Mouse (Mus musculus) liver, embryonic 14.5 days (tissue): ENCODE results near the gene Pde4d. TPM values are rescaled to one million over a fixed set of nuclear protein-coding genes. Genes with fewer than 3 reads are reported as not detected.

Source experiments
- ATAC-seq: fragments of 200-750 bp; cut with Nextera tagmentation; 2 replicates; pipeline ENCODE4 v1.8.0; 2017; ENCODE audit warnings: moderate number of reproducible peaks, mild to moderate bottlenecking, moderate library complexity; ENCODE audit not compliant: insufficient read depth
- DNase-seq, 3 experiments: peaks; one replicate each; pipeline ENCODE4 v3.0.0-alpha.2; 2012 to 2013; ENCODE audit warnings: low read depth in 3 of 3, low spot score in 3 of 3
- H3K27ac ChIP-seq: fragments of 300-500 bp; sonication (generic); 2 replicates; pipeline ENCODE4 v1.5.1; 2014; ENCODE audit warnings: moderate library complexity, mild to moderate bottlenecking, control low read depth, inconsistent platforms
- H3K27me3 ChIP-seq: fragments of 300-500 bp; sonication (generic); 2 replicates; pipeline ENCODE4 v1.6.1; 2014; ENCODE audit warnings: mild to moderate bottlenecking, low read length, moderate library complexity; ENCODE audit not compliant: control insufficient read depth, insufficient read depth
- H3K36me3 ChIP-seq: fragments of 300-500 bp; sonication (generic); replicated peaks from 2 replicates; pipeline ENCODE4 v1.6.1; 2014; ENCODE audit warnings: low read depth; ENCODE audit not compliant: control insufficient read depth, insufficient read depth
- H3K4me1 ChIP-seq, 2 experiments: fragments of 200-500 bp in 1 of 2; fragments of 300-500 bp in 1 of 2; sonication (generic) in 1 of 2; replicated peaks; 2 replicates each; pipeline ENCODE4 v1.6.1; 2012 to 2014; ENCODE audit warnings: antibody characterized with exemption in 1 of 2, inconsistent platforms in 1 of 2, low read length in 1 of 2; ENCODE audit not compliant: control insufficient read depth in 2 of 2, insufficient read depth in 2 of 2
- H3K4me2 ChIP-seq: fragments of 300-500 bp; sonication (generic); 2 replicates; pipeline ENCODE4 v1.6.1; 2014; ENCODE audit warnings: low read depth, mild to moderate bottlenecking, control low read depth, moderate library complexity
- H3K4me3 ChIP-seq, 2 experiments: fragments of 200-500 bp in 1 of 2; fragments of 300-500 bp in 1 of 2; sonication (generic) in 1 of 2; 2 replicates each; pipeline ENCODE4 v1.5.1; 2012 to 2014; ENCODE audit warnings: low read depth in 2 of 2, low read length in 2 of 2, mild to moderate bottlenecking in 2 of 2, control low read depth in 1 of 2, inconsistent platforms in 1 of 2, moderate library complexity in 1 of 2; ENCODE audit not compliant: insufficient read depth in 1 of 2
- H3K9ac ChIP-seq: fragments of 300-500 bp; sonication (generic); replicated peaks from 2 replicates; pipeline ENCODE4 v1.6.1; 2014; ENCODE audit warnings: mild to moderate bottlenecking, control low read depth, moderate library complexity
- H3K9me3 ChIP-seq: fragments of 300-500 bp; sonication (generic); 2 replicates; pipeline ENCODE4 v1.6.1; 2016; ENCODE audit warnings: low read length, mixed read lengths; ENCODE audit not compliant: control insufficient read depth
- CTCF ChIP-seq: IDR thresholded peaks from 2 replicates; pipeline ENCODE4 v1.5.1; 2016; ENCODE audit warnings: antibody characterized with exemption, low read depth, control low read depth
- EP300 ChIP-seq: IDR thresholded peaks from 2 replicates; pipeline ENCODE4 v1.6.1; 2016; ENCODE audit warnings: antibody characterized with exemption, low read depth
- WGBS: fragments of 180-500 bp; shearing (Covaris S2); extraction: QIAGEN DNeasy Blood & Tissue Kit; methylation state at CpG from one replicate; pipeline ENCODE4 v1.1.7; 2014; ENCODE audit not compliant: insufficient replicate concordance; 5-methylcytosine and 5-hydroxymethylcytosine counted together
- microRNA counts: library from miRNA; unstranded; fragments of <30 nt; microRNA quantifications from one replicate; lab custom pipeline; 2016
- microRNA-seq: library from miRNA; unstranded; fragments of <30 nt; microRNA quantifications from one replicate; pipeline ENCODE4, GENCODE M21; 2016
- polyA plus RNA-seq, 2 experiments: library from polyadenylated mRNA; depleted of rRNA in 1 of 2; stranded (reverse) in 1 of 2; unstranded in 1 of 2; fragments of >200 nt; fragmentation: Nextera tagmentation in 1 of 2; extraction: Ambion mirVana in 1 of 2; gene quantifications; 2 replicates each; pipeline versions ENCODE4 v1.2.1 to v1.2.3; 2012 to 2014

Pde4d gene
- polyA plus RNA-seq, 2 experiments, result 4.9 to 8.6 TPM

DNA sequence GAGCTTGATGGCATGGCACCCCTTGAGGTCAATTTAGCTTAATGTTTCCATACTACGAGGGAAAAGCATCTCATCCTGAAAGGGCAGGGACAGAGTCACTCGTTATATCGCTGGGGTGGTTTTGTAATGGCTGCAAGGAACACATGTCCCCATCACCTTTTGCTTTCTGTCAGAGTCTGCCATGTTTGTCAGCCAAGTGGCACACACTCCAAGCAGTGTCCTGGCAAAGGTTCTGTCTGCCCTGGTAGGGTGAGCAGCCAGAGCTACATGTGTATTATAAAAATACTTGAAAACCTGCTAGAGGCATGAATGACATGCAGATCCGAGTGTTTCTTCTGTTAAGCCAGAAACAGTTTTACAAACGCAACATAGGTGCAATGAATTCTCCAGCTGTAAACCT is 1535.7 kb downstream of the Pde4d start:
- ATAC-seq, result no peak
- no peaks in the 10 kb centered on the region for H3K9me3 ChIP-seq
- H3K4me2 ChIP-seq, result no peak overlapping the region
- DNase-seq, result no peak
- H3K4me3 ChIP-seq, result no peak overlapping the region
- no peak for TF ChIP-seq CTCF
- no peak for TF ChIP-seq EP300
- 73% methylated on average over 5 of the region's 5 CpGs for WGBS
- H3K27me3 ChIP-seq, result no peaks in the 10 kb centered on the region
- H3K27ac ChIP-seq, result no peak overlapping the region
- no peaks in the 10 kb centered on the region for H3K36me3 ChIP-seq
- no peaks in the 10 kb centered on the region for H3K4me1 ChIP-seq
- H3K9ac ChIP-seq, result no peak overlapping the region

DNA sequence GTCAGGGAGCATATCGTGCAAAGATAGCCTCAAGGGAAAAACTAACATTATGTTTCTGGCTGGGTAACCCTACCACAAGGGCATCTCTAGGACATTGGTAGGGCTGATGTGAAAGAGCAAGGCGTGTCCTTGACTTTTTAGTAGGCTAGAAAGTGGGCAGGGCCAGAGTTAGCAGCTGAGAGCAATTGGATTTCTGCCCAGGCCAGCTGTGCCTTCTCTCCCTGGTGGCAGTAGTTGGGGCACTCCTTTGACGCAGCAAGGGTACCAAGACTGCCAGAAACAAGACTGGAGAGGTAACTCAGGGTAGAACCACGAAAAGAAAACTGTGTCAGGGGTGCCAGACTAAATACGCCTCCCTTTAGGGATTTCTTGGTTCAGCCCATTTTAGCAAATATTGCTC is 1536.1 kb downstream of the Pde4d start:
- ATAC-seq (no peak), DNase-seq (no peak)
- 48% methylated on average over 5 of the region's 5 CpGs for WGBS
- TF ChIP-seq CTCF (no peak), EP300 (no peak)
- Histone ChIP-seq H3K36me3 (no peaks in the 10 kb centered on the region), H3K4me3 (no peak overlapping the region), H3K4me2 (no peak overlapping the region), H3K9ac (no peak overlapping the region), H3K4me1 (no peaks in the 10 kb centered on the region), H3K9me3 (no peaks in the 10 kb centered on the region), H3K27me3 (no peaks in the 10 kb centered on the region), H3K27ac (no peak overlapping the region)

DNA sequence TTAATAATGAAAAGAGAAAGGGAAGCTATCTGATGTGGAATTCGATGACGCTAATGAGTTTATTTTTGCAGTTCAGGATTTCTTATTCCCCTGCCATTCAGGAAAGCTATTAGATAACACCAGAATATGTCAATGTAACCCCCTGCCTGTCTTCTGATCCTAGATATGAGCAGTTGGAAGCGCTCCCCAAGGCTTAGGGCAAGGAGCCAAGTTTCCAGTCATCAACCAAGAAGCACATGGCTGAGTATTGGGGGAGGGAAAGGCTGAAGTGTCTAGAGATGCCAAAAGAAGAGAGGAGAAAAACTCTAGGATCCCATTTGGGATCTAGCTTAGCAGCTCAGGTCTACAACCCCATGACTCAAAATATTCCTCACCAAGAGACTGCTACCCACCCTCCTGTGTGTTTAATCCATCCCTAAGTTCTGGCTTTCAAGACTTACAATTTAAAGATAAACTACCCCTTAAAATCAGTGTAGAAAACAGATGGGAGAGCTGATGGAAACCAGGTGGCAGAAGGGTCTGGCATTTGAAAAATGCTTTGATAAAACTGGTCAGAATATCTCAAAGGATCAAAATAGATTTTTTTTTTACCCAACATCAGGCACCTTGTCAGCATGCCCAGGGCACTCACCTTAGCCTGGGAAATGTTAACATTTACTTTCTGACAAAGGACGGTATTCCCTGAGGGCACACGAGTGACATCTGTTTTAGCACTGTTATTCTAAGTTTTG is 1543.2 kb downstream of the Pde4d start:
- WGBS, result 59% methylated on average over 5 of the region's 5 CpGs
- Histone ChIP-seq H3K4me1 (no peaks in the 10 kb centered on the region), H3K4me3 (no peak overlapping the region), H3K27me3 (no peaks in the 10 kb centered on the region), H3K9me3 (no peaks in the 10 kb centered on the region), H3K9ac (no peak overlapping the region), H3K27ac (no peak overlapping the region), H3K4me2 (no peak overlapping the region), H3K36me3 (no peaks in the 10 kb centered on the region)
- ATAC-seq, result no peak
- no peak for DNase-seq
- TF ChIP-seq EP300 (no peak), CTCF (no peak)

DNA sequence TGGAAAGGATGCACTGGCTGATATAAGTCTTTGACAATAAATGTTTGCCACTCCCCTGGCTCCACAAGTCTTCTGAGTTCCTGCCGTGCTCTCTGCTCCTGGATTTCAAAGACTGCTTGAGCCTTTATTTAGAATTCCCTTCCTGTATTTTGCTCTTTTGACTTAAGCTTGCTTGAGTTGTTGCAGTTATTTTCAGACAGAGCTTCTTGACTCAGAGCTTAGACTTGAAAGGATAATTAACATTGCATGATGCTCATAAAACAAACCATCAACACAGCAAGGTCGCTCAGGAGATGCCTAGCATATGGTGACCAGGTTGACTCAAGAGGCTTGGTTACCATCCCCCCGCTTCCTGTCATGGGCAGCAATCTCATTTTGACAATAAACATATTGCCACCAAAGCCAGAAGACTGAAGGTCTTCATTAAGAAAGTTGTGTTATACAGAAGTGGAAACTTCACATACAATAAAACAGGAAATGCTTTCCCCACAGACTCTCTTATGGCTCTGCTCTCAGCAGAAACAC is 1544.6 kb downstream of the Pde4d start:
- WGBS, result 40% methylated on average over 3 of the region's 3 CpGs
- no peak for TF ChIP-seq EP300
- no peak for TF ChIP-seq CTCF
- H3K9me3 ChIP-seq, result no peaks in the 10 kb centered on the region
- H3K27me3 ChIP-seq, result no peaks in the 10 kb centered on the region
- H3K36me3 ChIP-seq, result no peaks in the 10 kb centered on the region
- no peak overlapping the region for H3K27ac ChIP-seq
- H3K9ac ChIP-seq, result no peak overlapping the region
- H3K4me1 ChIP-seq, result no peaks in the 10 kb centered on the region
- no peak for DNase-seq
- no peak for ATAC-seq
- H3K4me2 ChIP-seq, result no peak overlapping the region
- no peak overlapping the region for H3K4me3 ChIP-seq

DNA sequence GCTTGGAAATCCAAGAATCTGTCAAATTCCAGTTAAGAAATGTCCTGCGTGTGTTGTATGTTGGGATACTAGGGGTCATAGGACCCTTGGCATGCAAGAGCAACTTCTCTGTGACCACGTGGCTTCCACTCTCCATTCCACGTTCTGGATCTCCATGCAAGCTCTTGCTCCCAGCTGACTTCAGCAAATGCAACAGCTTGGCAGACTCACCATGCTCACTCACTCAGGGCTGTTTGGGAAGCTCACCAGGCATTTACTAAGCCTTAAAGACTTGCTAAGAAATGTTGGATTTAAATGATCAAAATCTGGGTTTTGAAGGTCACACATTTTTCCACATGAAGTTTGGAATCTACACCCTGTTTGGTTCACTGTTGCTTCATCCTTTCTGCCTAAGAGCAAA is 1552.3 kb downstream of the Pde4d start:
- WGBS, result 60% methylated on average over 3 of the region's 3 CpGs

More for the DNA sequence above, 1552.3 kb downstream of the Pde4d start:
- H3K4me3 ChIP-seq, result no peak overlapping the region
- H3K4me2 ChIP-seq, result no peak overlapping the region
- ATAC-seq, result no peak
- DNase-seq, result no peak
- H3K27me3 ChIP-seq, result no peaks in the 10 kb centered on the region
- no peaks in the 10 kb centered on the region for H3K9me3 ChIP-seq
- H3K9ac ChIP-seq, result no peak overlapping the region
- no peak for TF ChIP-seq CTCF
- no peak for TF ChIP-seq EP300
- H3K4me1 ChIP-seq, result no peaks in the 10 kb centered on the region
- H3K36me3 ChIP-seq, result no peaks in the 10 kb centered on the region
- H3K27ac ChIP-seq, result no peak overlapping the region

MicroRNAs within 50 kb of the gene (microRNA counts, 519-probe panel; counts per million panel counts)
- microRNA mmu-miR-1904 (lab: Ali Mortazavi, UCI), result 69.9 counts per million
- 69.9 counts per million for microRNA mmu-miR-582-3p (lab: Ali Mortazavi, UCI)
- microRNA mmu-miR-582-5p (lab: Ali Mortazavi, UCI), result 69.9 counts per million

Small RNAs within 50 kb of the gene (microRNA-seq; reads per million reads assigned to microRNA genes)
- not detected for gene Mir1904
- gene Mir582, result 14.8 reads per million, percentile 26 among the genes with 10 or more reads in this experiment

Other genes with a start within 250 kb of the Pde4d start
- 0.37 and 0.51 TPM in 2 replicates for gene Elovl7, start 235.5 kb upstream of the Pde4d start, polyA plus RNA-seq (2012; rRNA removed)
- 1.8 and 2.0 TPM in 2 replicates for gene Elovl7, start 235.5 kb upstream of the Pde4d start, polyA plus RNA-seq (2014; fragmentation: Nextera tagmentation; extraction: Ambion mirVana)
- 7.5 and 11.0 TPM in 2 replicates for gene Depdc1b, start 133.6 kb upstream of the Pde4d start, polyA plus RNA-seq (2012; rRNA removed)
- gene Depdc1b, start 133.6 kb upstream of the Pde4d start, polyA plus RNA-seq (2014; fragmentation: Nextera tagmentation; extraction: Ambion mirVana), result 9.5 and 11.1 TPM in 2 replicates